ENCODE assay signal across 8 mouse cellular contexts in the genomic region with DNA sequence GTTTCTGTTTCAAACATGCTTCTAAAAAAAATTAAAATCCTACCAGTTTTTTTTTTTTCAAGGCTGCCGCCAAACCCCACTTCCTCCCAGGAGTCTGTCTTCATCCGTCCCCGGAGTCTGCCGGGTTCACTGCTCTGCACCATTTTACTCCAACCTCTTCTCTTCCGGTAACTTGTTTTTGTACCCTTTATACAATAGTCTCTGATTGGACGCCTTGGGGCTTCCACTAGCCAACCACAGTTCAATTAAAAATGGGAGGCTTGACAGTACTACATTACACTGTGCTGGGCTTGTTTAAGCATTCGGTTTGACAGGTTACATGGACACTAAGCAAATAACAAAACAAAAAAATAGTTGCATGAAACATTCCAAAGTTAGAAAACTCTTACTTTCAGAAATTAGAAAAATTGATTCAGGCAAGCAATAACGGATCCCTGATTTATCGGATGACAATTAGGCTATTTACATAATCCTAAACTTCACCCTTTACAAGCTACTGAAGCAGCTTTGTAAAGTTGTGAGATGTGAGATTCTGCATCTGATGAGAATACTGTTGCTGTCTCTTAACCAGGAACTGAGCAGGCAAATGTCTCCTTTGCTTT.
DNase-seq lines count a peak whose midpoint lies in the region; ATAC-seq lines count a peak whose summit lies in the region.

No protein-coding gene starts in this region.

- DNase-seq in kidney, postnatal 10 days, result peak; percentile 17
- DNase-seq in MEL-GATA-1-ER (ENCODE audit: extremely low read depth, low read depth), result peak; percentile 87
- DNase-seq in heart, adult 9 months (ENCODE audit: low spot score in 2 of 2), result peak; percentile 47 to 66
- DNase-seq in skeletal muscle tissue, adult 2 months (ENCODE audit: low read depth, low spot score), result peak; percentile 13
- no peak for DNase-seq in urinary bladder, postnatal 4 days (ENCODE audit: low spot score in 2 of 2)
- no peak for DNase-seq in left cerebral cortex, postnatal 14 days (ENCODE audit: low spot score in 2 of 2)

- WGBS in kidney, embryonic 16.5 days, result 78% methylated on average over 9 of the region's 9 CpGs
- WGBS in forebrain, embryonic 12.5 days, result 84% methylated on average over 9 of the region's 9 CpGs

- no peak overlapping the region for H3K27ac ChIP-seq in kidney, embryonic 16.5 days (ENCODE audit: low read length)
- H3K27ac ChIP-seq in forebrain, embryonic 12.5 days, result no peak overlapping the region

- H3K4me1 ChIP-seq in kidney, embryonic 16.5 days (ENCODE audit: insufficient read depth, low read length), result 0 out of 2 replicates have a peak, but pooled peaks cover 4% of the 10 kb centered on the region
- H3K4me1 ChIP-seq in forebrain, embryonic 12.5 days, result peaks cover 7% of the 10 kb centered on the region; the same call in 1 of the 2 replicates

- H3K36me3 ChIP-seq in kidney, embryonic 16.5 days (ENCODE audit: insufficient read depth, low read length), result no peaks in the 10 kb centered on the region
- H3K36me3 ChIP-seq in forebrain, embryonic 12.5 days (replicated peaks), result no peaks in the 10 kb centered on the region

- H3K4me2 ChIP-seq in kidney, embryonic 16.5 days (replicated peaks; ENCODE audit: low read depth, low read length), result no peak overlapping the region
- no peak overlapping the region for H3K4me2 ChIP-seq in forebrain, embryonic 12.5 days

- H3K4me3 ChIP-seq in kidney, embryonic 16.5 days (ENCODE audit: low read length), result no peak overlapping the region
- no peak overlapping the region for H3K4me3 ChIP-seq in forebrain, embryonic 12.5 days (replicated peaks)

- intact Hi-C loops in left cerebral cortex, postnatal 14 days (cut with DNase I), result loop anchor here (1.0 kb wide), 1 partner anchor 128 kb away; no protein-coding TSS in a partner anchor

- no peak for ATAC-seq in kidney, embryonic 16.5 days (ENCODE audit: low FRiP score, low TSS enrichment)
- ATAC-seq in forebrain, embryonic 12.5 days (ENCODE audit: low FRiP score), result no peak

- H3K27me3 ChIP-seq in kidney, embryonic 16.5 days (ENCODE audit: insufficient read depth, low read length), result no peaks in the 10 kb centered on the region
- 0 out of 2 replicates have a peak, but pooled peaks cover 3% of the 10 kb centered on the region for H3K27me3 ChIP-seq in forebrain, embryonic 12.5 days

- no peak overlapping the region for H3K9ac ChIP-seq in kidney, embryonic 16.5 days (replicated peaks; ENCODE audit: low read length)
- no peak overlapping the region for H3K9ac ChIP-seq in forebrain, embryonic 12.5 days

- H3K9me3 ChIP-seq in kidney, embryonic 16.5 days (ENCODE audit: low read length), result no peaks in the 10 kb centered on the region
- no peaks in the 10 kb centered on the region for H3K9me3 ChIP-seq in forebrain, embryonic 12.5 days

Comparison
In these comparisons a context has a peak if more than half of its experiments do, and no peak if none do; other contexts are left out.
1. DNase-seq: peak in kidney, postnatal 10 days (single experiment), MEL-GATA-1-ER (single experiment), heart, adult 9 months (2 of 2) and skeletal muscle tissue, adult 2 months (single experiment); none in urinary bladder, postnatal 4 days (0 of 2) and left cerebral cortex, postnatal 14 days (0 of 2).